Mouse (Mus musculus) kidney, adult 2 months (tissue): Measurements from ENCODE around the gene Rab23.

Experiments
- CTCF ChIP-seq: fragments of 200-500 bp; conservative IDR thresholded peaks from 2 replicates; pipeline ENCODE4 v1.5.1; 2011; ENCODE audit warnings: low read depth, mild to moderate bottlenecking, control low read depth, low read length, moderate library complexity, mixed read lengths; ENCODE audit not compliant: insufficient read depth, insufficient read length
- POLR2A ChIP-seq: fragments of 200-500 bp; IDR thresholded peaks from one replicate; pipeline ENCODE4 v1.6.1; 2011; ENCODE audit warnings: low read depth, low read length, control low read depth

GRCm38 (mm10) chr1:33768091-33768787 is 48.6 kb downstream of the Rab23 start:
- TF ChIP-seq POLR2A: no peak
- no peak for TF ChIP-seq CTCF
